Mouse (Mus musculus) thymus, adult 18-20 months (tissue): ENCODE data around the gene Olfr961.

Experiments used
- DNase-seq, 2 experiments: peaks; one replicate each; pipeline ENCODE4 v3.0.0; 2022; ENCODE audit warnings: mixed read lengths in 2 of 2

Olfr961 gene

GRCm38 (mm10) chr9:39644785-39645184 is at the start of gene Olfr961:
Gene Olfr961, plus strand, starts transcription at chr9:39645085.
- no peak for DNase-seq

- no peak for DNase-seq
Observed at GRCm38 (mm10) chr9:39602536-39603332, 42.2 kb upstream of the Olfr961 start.

- DNase-seq: no peak
Observed at GRCm38 (mm10) chr9:39603333-39603845, 41.5 kb upstream of the Olfr961 start.

GRCm38 (mm10) chr9:39603999-39604453 is 40.9 kb upstream of the Olfr961 start, which contains the start of gene AW551984:
Gene AW551984, minus strand, starts transcription at chr9:39604403.
- DNase-seq: no peak

- no peak for DNase-seq
Observed at GRCm38 (mm10) chr9:39608497-39608896, 36.4 kb upstream of the Olfr961 start.

- DNase-seq: no peak
Observed at GRCm38 (mm10) chr9:39610355-39610754, 34.5 kb upstream of the Olfr961 start, which contains the start of gene Olfr148. Gene Olfr148, plus strand, starts transcription at chr9:39610655.

GRCm38 (mm10) chr9:39611953-39612352 is 32.9 kb upstream of the Olfr961 start:
- no peak for DNase-seq

- no peak for DNase-seq
Observed at GRCm38 (mm10) chr9:39621073-39621472, 23.8 kb upstream of the Olfr961 start, which contains the start of gene Olfr960. Gene Olfr960, plus strand, starts transcription at chr9:39621373.

- DNase-seq: no peak
Observed at GRCm38 (mm10) chr9:39623783-39624182, 21.1 kb upstream of the Olfr961 start.

GRCm38 (mm10) chr9:39624711-39625110 is 20.2 kb upstream of the Olfr961 start:
- no peak for DNase-seq

GRCm38 (mm10) chr9:39629069-39629468 is 15.8 kb upstream of the Olfr961 start:
- no peak for DNase-seq

GRCm38 (mm10) chr9:39633913-39634594 is 10.8 kb upstream of the Olfr961 start:
- DNase-seq: no peak

GRCm38 (mm10) chr9:39647382-39647781 is 2.5 kb downstream of the Olfr961 start:
- DNase-seq: no peak

GRCm38 (mm10) chr9:39654756-39655396 is 10.0 kb downstream of the Olfr961 start:
- no peak for DNase-seq

- no peak for DNase-seq
Observed at GRCm38 (mm10) chr9:39666905-39667304, 22.0 kb downstream of the Olfr961 start, which contains the start of gene Olfr963. Gene Olfr963, plus strand, starts transcription at chr9:39667205.

GRCm38 (mm10) chr9:39669723-39670122 is 24.8 kb downstream of the Olfr961 start:
- DNase-seq: no peak

- no peak for DNase-seq
Observed at GRCm38 (mm10) chr9:39674820-39675219, 29.9 kb downstream of the Olfr961 start.

GRCm38 (mm10) chr9:39678557-39678956 is 33.7 kb downstream of the Olfr961 start:
- no peak for DNase-seq

GRCm38 (mm10) chr9:39679280-39679679 is 34.4 kb downstream of the Olfr961 start:
- DNase-seq: no peak
